Mouse (Mus musculus): ENCODE measurements around the gene Acaa1b. TPM values are rescaled to one million over a fixed set of nuclear protein-coding genes. Genes with fewer than 3 reads are reported as not detected.

The Acaa1b gene
- polyA plus RNA-seq, 1 experiment = 0.92 TPM

- 47% methylated on average over 11 of the region's 11 CpGs for WGBS
- no peak for DNase-seq (ENCODE audit: low read depth in 1 of 2, low spot score in 2 of 2)
- no peak overlapping the region for H3K4me3 ChIP-seq (ENCODE audit: extremely low read depth, insufficient read depth, insufficient read length)
Measured at GRCm38 (mm10) chr9:119192202-119192990, 35.5 kb upstream of the Acaa1b start.

GRCm38 (mm10) chr9:119181241-119181728 lies 24.4 kb upstream of the Acaa1b start:
- no peak overlapping the region for H3K4me3 ChIP-seq (ENCODE audit: extremely low read depth, insufficient read depth, insufficient read length)
- TF ChIP-seq CTCF (IDR thresholded peaks at IDR 0.05; ENCODE audit: extremely low read depth, insufficient read depth, insufficient read length, insufficient replicate concordance) (no peak), POLR2A (IDR thresholded peaks at IDR 0.05; ENCODE audit: low read depth, low read length) (no peak)
- no peaks in the 10 kb centered on the region for H3K36me3 ChIP-seq (ENCODE audit: control insufficient read depth, insufficient read depth, low read length)
- DNase-seq (ENCODE audit: low read depth in 1 of 2, low spot score in 2 of 2) = no peak
- H3K4me1 ChIP-seq (ENCODE audit: control insufficient read depth, insufficient read depth, insufficient read length) = no peaks in the 10 kb centered on the region
- 65% methylated on average over 3 of the region's 3 CpGs for WGBS
- no peaks in the 10 kb centered on the region for H3K27me3 ChIP-seq (ENCODE audit: control insufficient read depth, insufficient read depth, low read length)
- no peak overlapping the region for H3K27ac ChIP-seq (ENCODE audit: insufficient read depth, low read length)

More at GRCm38 (mm10) chr9:119192202-119192990, 35.5 kb upstream of the Acaa1b start:
- H3K27me3 ChIP-seq (ENCODE audit: control insufficient read depth, insufficient read depth, low read length) = no peaks in the 10 kb centered on the region
- no peak overlapping the region for H3K27ac ChIP-seq (ENCODE audit: insufficient read depth, low read length)
- H3K4me1 ChIP-seq (ENCODE audit: control insufficient read depth, insufficient read depth, insufficient read length) = no peaks in the 10 kb centered on the region
- TF ChIP-seq POLR2A (IDR thresholded peaks at IDR 0.05; ENCODE audit: low read depth, low read length) (no peak), CTCF (IDR thresholded peaks at IDR 0.05; ENCODE audit: extremely low read depth, insufficient read depth, insufficient read length, insufficient replicate concordance) (0 out of 2 replicates have a peak, but pooled peaks have one; percentile 32)
- H3K36me3 ChIP-seq (ENCODE audit: control insufficient read depth, insufficient read depth, low read length) = no peaks in the 10 kb centered on the region

- Histone ChIP-seq H3K36me3 (ENCODE audit: control insufficient read depth, insufficient read depth, low read length) (no peaks in the 10 kb centered on the region), H3K27ac (ENCODE audit: insufficient read depth, low read length) (no peak overlapping the region), H3K4me1 (ENCODE audit: control insufficient read depth, insufficient read depth, insufficient read length) (no peaks in the 10 kb centered on the region), H3K4me3 (ENCODE audit: extremely low read depth, insufficient read depth, insufficient read length) (no peak overlapping the region), H3K27me3 (ENCODE audit: control insufficient read depth, insufficient read depth, low read length) (no peaks in the 10 kb centered on the region)
- no peak for DNase-seq (ENCODE audit: low read depth in 1 of 2, low spot score in 2 of 2)
- 87% methylated on average over 11 of the region's 11 CpGs for WGBS
- TF ChIP-seq POLR2A (IDR thresholded peaks at IDR 0.05; ENCODE audit: low read depth, low read length) = no peak
- TF ChIP-seq CTCF (IDR thresholded peaks at IDR 0.05; ENCODE audit: extremely low read depth, insufficient read depth, insufficient read length, insufficient replicate concordance) = no peak
Measured at GRCm38 (mm10) chr9:119179292-119179691, 22.4 kb upstream of the Acaa1b start.

GRCm38 (mm10) chr9:119167608-119168007 lies 10.7 kb upstream of the Acaa1b start:
- no peak for DNase-seq (ENCODE audit: low read depth in 1 of 2, low spot score in 2 of 2)
- TF ChIP-seq CTCF (IDR thresholded peaks at IDR 0.05; ENCODE audit: extremely low read depth, insufficient read depth, insufficient read length, insufficient replicate concordance) = no peak
- no peak for TF ChIP-seq POLR2A (IDR thresholded peaks at IDR 0.05; ENCODE audit: low read depth, low read length)
- Histone ChIP-seq H3K27me3 (ENCODE audit: control insufficient read depth, insufficient read depth, low read length) (no peaks in the 10 kb centered on the region), H3K36me3 (ENCODE audit: control insufficient read depth, insufficient read depth, low read length) (no peaks in the 10 kb centered on the region), H3K4me3 (ENCODE audit: extremely low read depth, insufficient read depth, insufficient read length) (no peak overlapping the region), H3K4me1 (ENCODE audit: control insufficient read depth, insufficient read depth, insufficient read length) (no peaks in the 10 kb centered on the region), H3K27ac (ENCODE audit: insufficient read depth, low read length) (no peak overlapping the region)
- 93% methylated on average over 2 of the region's 2 CpGs for WGBS

- no peak overlapping the region for H3K27ac ChIP-seq (ENCODE audit: insufficient read depth, low read length)
- H3K36me3 ChIP-seq (ENCODE audit: control insufficient read depth, insufficient read depth, low read length) = no peaks in the 10 kb centered on the region
- TF ChIP-seq POLR2A (IDR thresholded peaks at IDR 0.05; ENCODE audit: low read depth, low read length) = no peak
- no peak for TF ChIP-seq CTCF (IDR thresholded peaks at IDR 0.05; ENCODE audit: extremely low read depth, insufficient read depth, insufficient read length, insufficient replicate concordance)
- WGBS = 95% methylated on average over 6 of the region's 6 CpGs
- no peaks in the 10 kb centered on the region for H3K4me1 ChIP-seq (ENCODE audit: control insufficient read depth, insufficient read depth, insufficient read length)
- H3K4me3 ChIP-seq (ENCODE audit: extremely low read depth, insufficient read depth, insufficient read length) = no peak overlapping the region
- DNase-seq (ENCODE audit: low read depth in 1 of 2, low spot score in 2 of 2) = no peak
- no peaks in the 10 kb centered on the region for H3K27me3 ChIP-seq (ENCODE audit: control insufficient read depth, insufficient read depth, low read length)
Measured at GRCm38 (mm10) chr9:119165548-119165947, 8.7 kb upstream of the Acaa1b start.

- no peak overlapping the region for H3K27ac ChIP-seq (ENCODE audit: insufficient read depth, low read length)
Measured at GRCm38 (mm10) chr9:119164743-119165142, 7.8 kb upstream of the Acaa1b start.

GRCm38 (mm10) chr9:119160689-119161088 lies 3.8 kb upstream of the Acaa1b start:
- TF ChIP-seq POLR2A (IDR thresholded peaks at IDR 0.05; ENCODE audit: low read depth, low read length) = no peak
- no peak for TF ChIP-seq CTCF (IDR thresholded peaks at IDR 0.05; ENCODE audit: extremely low read depth, insufficient read depth, insufficient read length, insufficient replicate concordance)
- H3K27me3 ChIP-seq (ENCODE audit: control insufficient read depth, insufficient read depth, low read length) = peaks cover 7% of the 10 kb centered on the region

More at GRCm38 (mm10) chr9:119164743-119165142, 7.8 kb upstream of the Acaa1b start:
- DNase-seq (ENCODE audit: low read depth in 1 of 2, low spot score in 2 of 2) = no peak
- H3K27me3 ChIP-seq (ENCODE audit: control insufficient read depth, insufficient read depth, low read length) = no peaks in the 10 kb centered on the region; the same call in 1 of the 2 replicates
- no peak for TF ChIP-seq CTCF (IDR thresholded peaks at IDR 0.05; ENCODE audit: extremely low read depth, insufficient read depth, insufficient read length, insufficient replicate concordance)
- TF ChIP-seq POLR2A (IDR thresholded peaks at IDR 0.05; ENCODE audit: low read depth, low read length) = no peak
- H3K36me3 ChIP-seq (ENCODE audit: control insufficient read depth, insufficient read depth, low read length) = no peaks in the 10 kb centered on the region
- 81% methylated on average over 7 of the region's 7 CpGs for WGBS
- no peak overlapping the region for H3K4me3 ChIP-seq (ENCODE audit: extremely low read depth, insufficient read depth, insufficient read length)
- H3K4me1 ChIP-seq (ENCODE audit: control insufficient read depth, insufficient read depth, insufficient read length) = no peaks in the 10 kb centered on the region

More at GRCm38 (mm10) chr9:119160689-119161088, 3.8 kb upstream of the Acaa1b start:
- Histone ChIP-seq H3K27ac (ENCODE audit: insufficient read depth, low read length) (no peak overlapping the region), H3K36me3 (ENCODE audit: control insufficient read depth, insufficient read depth, low read length) (no peaks in the 10 kb centered on the region), H3K4me1 (ENCODE audit: control insufficient read depth, insufficient read depth, insufficient read length) (peaks cover 2% of the 10 kb centered on the region; the same call in 1 of the 2 replicates), H3K4me3 (ENCODE audit: extremely low read depth, insufficient read depth, insufficient read length) (no peak overlapping the region)
- WGBS = 91% methylated on average over 3 of the region's 3 CpGs
- DNase-seq (ENCODE audit: low read depth in 1 of 2, low spot score in 2 of 2) = no peak
